Mouse (Mus musculus) small intestine, adult 2 months (tissue): Measurements from ENCODE around the gene Tlr7.
"Not testable (repeated sequence)": the region's sequence is repeated elsewhere in the genome, so short reads cannot be mapped to it uniquely, and the experiment has no call there.

Experiments used
- CTCF ChIP-seq: fragments of 200-500 bp; IDR thresholded peaks from 2 replicates; pipeline ENCODE4 v1.5.1; 2012; ENCODE audit warnings: low read depth, mild to moderate bottlenecking, control low read depth, inconsistent platforms, low read length, moderate library complexity, mixed read lengths; ENCODE audit not compliant: insufficient replicate concordance, insufficient read length; ENCODE audit errors: extremely low read depth
- POLR2A ChIP-seq: fragments of 200-500 bp; IDR thresholded peaks from 2 replicates; pipeline ENCODE4 v1.6.1; 2012; ENCODE audit warnings: low read depth, mild to moderate bottlenecking, control low read depth, inconsistent platforms, low read length, moderate library complexity

GRCm38 (mm10) chrX:167302061-167302460 is 28.3 kb downstream of the Tlr7 start:
- TF ChIP-seq CTCF, POLR2A: not testable (repeated sequence)
